Mouse (Mus musculus): ENCODE results near the gene Lrfn3.
A peak's percentile ranks its signal among the peaks of the same experiment; 100 is the strongest.

GRCm38 (mm10) chr7:30336384-30336783, 26.2 kb downstream of the Lrfn3 start:
- peak; percentile 87 for TF ChIP-seq CTCF (IDR thresholded peaks at IDR 0.05; ENCODE audit: low read depth, low read length)
- TF ChIP-seq POLR2A (IDR thresholded peaks at IDR 0.05; ENCODE audit: insufficient read depth, low read length) = no peak
- TF ChIP-seq EP300 (IDR thresholded peaks at IDR 0.05; ENCODE audit: insufficient read depth, low read depth, low read length) = no peak
